Mouse (Mus musculus): ENCODE results near the gene Dusp16. TPM values are rescaled to one million over a fixed set of nuclear protein-coding genes. Genes with fewer than 3 reads are reported as not detected.

The Dusp16 gene
- polyA plus RNA-seq, 1 experiment = 11.7 TPM

DNA sequence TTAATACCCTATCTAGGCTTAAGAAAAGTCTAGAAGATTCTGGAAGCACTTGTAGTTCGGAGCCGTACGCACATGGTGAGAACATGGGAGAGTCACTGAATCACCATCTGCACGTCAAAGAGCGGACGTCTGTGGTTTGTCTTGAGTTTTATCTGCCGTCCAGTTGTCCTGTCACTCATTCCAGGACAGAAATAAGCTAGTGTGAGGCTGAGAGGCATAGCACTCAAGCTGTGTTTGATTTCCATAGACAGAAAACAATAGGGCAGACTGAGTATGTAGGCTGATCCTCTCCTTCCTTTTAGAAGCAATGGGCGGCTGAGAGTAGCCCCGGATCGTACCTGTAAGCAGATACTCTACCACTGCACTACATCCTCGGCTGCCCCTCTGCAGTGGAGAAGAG, 38.6 kb downstream of the Dusp16 start:
- TF ChIP-seq CTCF (conservative IDR thresholded peaks at IDR 0.05; ENCODE audit: insufficient read depth, insufficient read length, low read depth, low read length) (no peak), POLR2A (IDR thresholded peaks at IDR 0.05; ENCODE audit: low read depth, low read length) (no peak)
- no peaks in the 10 kb centered on the region for H3K27me3 ChIP-seq (replicated peaks; ENCODE audit: control insufficient read depth, insufficient read depth, low read length)
- H3K4me3 ChIP-seq (ENCODE audit: insufficient read depth, low read depth, low read length) = no peak overlapping the region
- no peak overlapping the region for H3K27ac ChIP-seq (ENCODE audit: insufficient read depth, low read depth, low read length)
- H3K36me3 ChIP-seq (ENCODE audit: control insufficient read depth, insufficient read depth, low read length) = no peaks in the 10 kb centered on the region
- WGBS = 97% methylated on average over 11 of the region's 11 CpGs
- DNase-seq = no peak
- H3K4me1 ChIP-seq (ENCODE audit: control insufficient read depth, insufficient read depth, low read length) = no peaks in the 10 kb centered on the region

DNA sequence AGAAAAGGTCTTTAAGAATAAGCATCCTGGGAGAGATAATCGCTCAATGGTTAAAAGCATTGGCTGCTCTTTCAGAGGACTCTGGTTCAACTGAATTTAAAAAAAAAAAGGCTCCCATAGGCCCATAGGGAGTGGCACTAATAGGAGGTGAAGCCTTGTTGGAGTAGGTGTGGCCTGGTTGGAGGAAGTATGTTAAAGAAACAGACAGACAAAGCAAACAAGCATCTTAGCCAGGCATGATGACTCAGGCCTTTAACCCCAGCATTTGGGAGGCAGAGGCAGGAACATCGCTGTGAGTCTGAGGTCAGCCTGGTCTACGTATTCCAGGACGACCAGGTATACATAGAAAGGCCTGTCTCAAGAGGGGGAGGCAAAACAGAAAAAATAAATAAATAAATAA, 39.0 kb downstream of the Dusp16 start:
- TF ChIP-seq POLR2A (IDR thresholded peaks at IDR 0.05; ENCODE audit: low read depth, low read length) = no peak
- TF ChIP-seq CTCF (conservative IDR thresholded peaks at IDR 0.05; ENCODE audit: insufficient read depth, insufficient read length, low read depth, low read length) = no peak
- H3K27ac ChIP-seq (ENCODE audit: insufficient read depth, low read depth, low read length) = no peak overlapping the region
- no peak overlapping the region for H3K4me3 ChIP-seq (ENCODE audit: insufficient read depth, low read depth, low read length)
- no peaks in the 10 kb centered on the region for H3K36me3 ChIP-seq (ENCODE audit: control insufficient read depth, insufficient read depth, low read length)
- H3K4me1 ChIP-seq (ENCODE audit: control insufficient read depth, insufficient read depth, low read length) = no peaks in the 10 kb centered on the region
- no peaks in the 10 kb centered on the region for H3K27me3 ChIP-seq (replicated peaks; ENCODE audit: control insufficient read depth, insufficient read depth, low read length)
- no peak for DNase-seq
- 95% methylated on average over 4 of the region's 4 CpGs for WGBS

DNA sequence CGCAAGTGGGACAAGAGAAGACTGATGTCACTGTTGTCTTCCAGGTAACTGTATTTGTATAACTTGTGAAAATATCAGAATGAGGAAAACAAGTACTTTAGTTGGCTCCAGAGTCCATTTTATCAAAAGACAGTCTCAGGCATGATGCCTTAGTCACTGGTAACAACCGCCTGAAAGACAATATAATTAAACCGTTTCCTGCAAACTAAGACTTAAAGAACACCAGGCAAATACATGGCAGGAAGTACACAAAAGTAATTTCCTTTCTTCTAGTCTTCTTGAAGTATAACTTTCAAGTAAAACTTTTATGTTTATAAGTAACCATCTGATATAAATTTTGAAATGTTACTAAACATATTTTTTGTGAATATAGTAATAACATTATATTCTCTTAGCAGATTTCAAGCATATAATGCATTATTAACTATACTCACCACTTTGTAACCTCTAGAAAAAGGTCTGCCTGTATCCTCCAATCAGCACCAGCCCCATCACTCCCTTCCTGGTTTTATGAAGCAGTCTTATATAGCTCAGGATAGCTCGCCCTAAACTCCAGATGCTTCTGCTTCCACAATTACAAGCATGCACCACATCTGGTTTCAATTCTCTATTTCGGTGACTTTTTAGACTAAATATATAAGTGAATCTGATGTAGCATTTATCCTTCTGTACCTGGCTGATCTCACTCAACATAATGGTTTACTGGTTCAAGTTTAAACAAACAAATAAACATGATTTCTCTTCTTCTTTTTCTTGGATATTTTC, 40.4 kb downstream of the Dusp16 start:
- Histone ChIP-seq H3K27me3 (replicated peaks; ENCODE audit: control insufficient read depth, insufficient read depth, low read length) (no peaks in the 10 kb centered on the region), H3K4me3 (ENCODE audit: insufficient read depth, low read depth, low read length) (no peak overlapping the region), H3K4me1 (ENCODE audit: control insufficient read depth, insufficient read depth, low read length) (no peaks in the 10 kb centered on the region), H3K36me3 (ENCODE audit: control insufficient read depth, insufficient read depth, low read length) (no peaks in the 10 kb centered on the region), H3K27ac (ENCODE audit: insufficient read depth, low read depth, low read length) (0 out of 2 replicates have a peak overlapping the region, but pooled peaks have one; percentile 30)
- DNase-seq = no peak
- WGBS = 84% methylated on average over 5 of the region's 5 CpGs
- TF ChIP-seq POLR2A (IDR thresholded peaks at IDR 0.05; ENCODE audit: low read depth, low read length) (no peak), CTCF (conservative IDR thresholded peaks at IDR 0.05; ENCODE audit: insufficient read depth, insufficient read length, low read depth, low read length) (no peak)

DNA sequence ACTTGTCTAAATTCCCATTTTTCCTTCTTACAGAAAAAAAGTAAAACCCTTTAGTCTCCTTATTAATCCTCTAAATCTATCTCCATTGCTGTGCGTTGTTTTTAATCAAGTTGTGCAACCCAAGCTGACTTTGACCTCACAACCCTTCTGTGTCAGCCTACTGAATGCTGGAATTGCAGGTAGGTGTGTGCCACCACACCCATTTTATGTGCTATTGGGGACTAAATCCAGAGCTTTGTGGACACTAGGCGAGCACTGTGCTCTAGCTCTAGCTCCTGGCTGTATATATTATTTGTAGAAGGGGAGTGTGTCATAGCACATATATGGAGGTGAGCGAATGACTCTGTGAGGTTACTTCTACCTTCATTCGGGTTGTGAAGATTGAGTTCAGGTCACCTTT, 41.3 kb downstream of the Dusp16 start:
- DNase-seq = no peak
- Histone ChIP-seq H3K36me3 (ENCODE audit: control insufficient read depth, insufficient read depth, low read length) (no peaks in the 10 kb centered on the region), H3K27ac (ENCODE audit: insufficient read depth, low read depth, low read length) (no peak overlapping the region), H3K4me3 (ENCODE audit: insufficient read depth, low read depth, low read length) (no peak overlapping the region), H3K4me1 (ENCODE audit: control insufficient read depth, insufficient read depth, low read length) (no peaks in the 10 kb centered on the region), H3K27me3 (replicated peaks; ENCODE audit: control insufficient read depth, insufficient read depth, low read length) (no peaks in the 10 kb centered on the region)
- TF ChIP-seq POLR2A (IDR thresholded peaks at IDR 0.05; ENCODE audit: low read depth, low read length) (no peak), CTCF (conservative IDR thresholded peaks at IDR 0.05; ENCODE audit: insufficient read depth, insufficient read length, low read depth, low read length) (no peak)
- WGBS = 94% methylated on average over 4 of the region's 4 CpGs

DNA sequence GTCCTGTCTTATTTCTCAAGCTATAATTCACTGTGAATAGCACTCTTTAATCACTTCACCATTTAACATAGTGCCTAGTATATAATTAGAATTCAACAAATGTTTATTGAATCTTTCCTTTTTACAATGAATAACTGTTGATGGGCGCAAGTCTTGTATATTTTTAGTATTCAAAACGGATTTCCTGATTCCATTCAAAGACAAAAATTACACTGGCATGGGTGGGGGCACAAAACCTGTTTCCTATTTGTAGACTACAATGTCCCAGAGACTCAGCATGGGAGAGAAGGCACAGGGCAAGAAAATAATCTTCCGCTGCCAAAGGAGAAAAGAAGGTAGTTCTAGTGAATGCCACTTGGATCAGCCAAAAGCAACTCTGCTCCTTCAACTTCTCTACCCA, 44.3 kb downstream of the Dusp16 start:
- H3K27ac ChIP-seq (ENCODE audit: insufficient read depth, low read depth, low read length) = peak overlapping the region; percentile 78

DNA sequence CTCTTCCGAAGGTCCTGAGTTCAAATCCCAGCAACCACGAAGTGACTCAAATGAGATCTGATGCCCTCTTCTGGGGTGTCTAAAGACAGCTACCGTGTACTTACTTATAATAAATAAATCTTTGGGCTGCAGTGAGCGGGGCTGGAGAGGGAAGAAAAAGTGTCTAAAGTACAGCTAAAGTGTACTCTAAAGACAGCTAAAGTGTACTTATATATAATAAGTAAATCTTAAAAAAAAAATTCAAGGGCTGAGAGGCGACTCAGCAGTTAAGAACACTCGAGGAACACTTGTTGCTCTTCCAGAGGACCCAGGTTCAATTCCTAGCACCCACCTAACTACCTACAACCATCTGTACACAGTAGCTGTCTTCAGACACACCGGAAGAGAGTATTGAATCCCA, 46.5 kb downstream of the Dusp16 start:
- no peak for TF ChIP-seq POLR2A (IDR thresholded peaks at IDR 0.05; ENCODE audit: low read depth, low read length)
- no peak for TF ChIP-seq CTCF (conservative IDR thresholded peaks at IDR 0.05; ENCODE audit: insufficient read depth, insufficient read length, low read depth, low read length)
- no peak overlapping the region for H3K4me3 ChIP-seq (ENCODE audit: insufficient read depth, low read depth, low read length)
- no peaks in the 10 kb centered on the region for H3K36me3 ChIP-seq (ENCODE audit: control insufficient read depth, insufficient read depth, low read length)
- no peak overlapping the region for H3K27ac ChIP-seq (ENCODE audit: insufficient read depth, low read depth, low read length)
- DNase-seq = no peak
- 95% methylated on average over 7 of the region's 7 CpGs for WGBS
- H3K4me1 ChIP-seq (ENCODE audit: control insufficient read depth, insufficient read depth, low read length) = no peaks in the 10 kb centered on the region
- no peaks in the 10 kb centered on the region for H3K27me3 ChIP-seq (replicated peaks; ENCODE audit: control insufficient read depth, insufficient read depth, low read length)

More for the DNA sequence above, 44.3 kb downstream of the Dusp16 start:
- 74% methylated on average over 3 of the region's 3 CpGs for WGBS
- Histone ChIP-seq H3K4me3 (ENCODE audit: insufficient read depth, low read depth, low read length) (no peak overlapping the region), H3K27me3 (replicated peaks; ENCODE audit: control insufficient read depth, insufficient read depth, low read length) (no peaks in the 10 kb centered on the region), H3K4me1 (ENCODE audit: control insufficient read depth, insufficient read depth, low read length) (no peaks in the 10 kb centered on the region), H3K36me3 (ENCODE audit: control insufficient read depth, insufficient read depth, low read length) (no peaks in the 10 kb centered on the region)
- DNase-seq = peak; percentile 49
- TF ChIP-seq CTCF (conservative IDR thresholded peaks at IDR 0.05; ENCODE audit: insufficient read depth, insufficient read length, low read depth, low read length) = no peak

DNA sequence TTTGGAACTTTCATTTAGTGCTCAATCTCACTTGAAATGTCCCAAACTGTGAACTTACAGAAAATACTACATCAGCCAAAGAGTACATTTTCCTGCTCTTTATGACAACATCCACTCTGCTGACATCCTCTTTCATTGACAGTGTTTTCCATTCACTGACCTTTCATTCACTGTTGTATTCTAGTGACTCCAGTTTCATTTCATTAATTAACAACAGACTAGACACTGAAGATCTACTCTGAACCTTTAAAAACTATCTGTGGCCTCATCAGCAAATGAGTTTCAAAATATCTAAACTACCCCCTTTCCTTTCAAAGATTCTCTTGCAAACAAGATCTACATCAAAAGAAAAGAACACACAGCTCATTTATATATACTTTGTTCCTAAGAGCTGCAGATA, 48.9 kb downstream of the Dusp16 start:
- TF ChIP-seq POLR2A (IDR thresholded peaks at IDR 0.05; ENCODE audit: low read depth, low read length) (no peak), CTCF (conservative IDR thresholded peaks at IDR 0.05; ENCODE audit: insufficient read depth, insufficient read length, low read depth, low read length) (no peak)
- no peaks in the 10 kb centered on the region for H3K27me3 ChIP-seq (replicated peaks; ENCODE audit: control insufficient read depth, insufficient read depth, low read length)

More for the DNA sequence above, 48.9 kb downstream of the Dusp16 start:
- DNase-seq = no peak
- no peaks in the 10 kb centered on the region for H3K4me1 ChIP-seq (ENCODE audit: control insufficient read depth, insufficient read depth, low read length)
- no peak overlapping the region for H3K4me3 ChIP-seq (ENCODE audit: insufficient read depth, low read depth, low read length)
- no peak overlapping the region for H3K27ac ChIP-seq (ENCODE audit: insufficient read depth, low read depth, low read length)
- H3K36me3 ChIP-seq (ENCODE audit: control insufficient read depth, insufficient read depth, low read length) = no peaks in the 10 kb centered on the region; the same call in 1 of the 2 replicates
